Mouse (Mus musculus): Measurements from ENCODE around the gene Glb1. TPM values are rescaled to one million over a fixed set of nuclear protein-coding genes. Genes with fewer than 3 reads are reported as not detected.
"Not testable (repeated sequence)": the region's sequence is repeated elsewhere in the genome, so short reads cannot be mapped to it uniquely, and the experiment has no call there.

Gene Glb1
- total RNA-seq, 1 experiment: 36.0 TPM

DNA sequence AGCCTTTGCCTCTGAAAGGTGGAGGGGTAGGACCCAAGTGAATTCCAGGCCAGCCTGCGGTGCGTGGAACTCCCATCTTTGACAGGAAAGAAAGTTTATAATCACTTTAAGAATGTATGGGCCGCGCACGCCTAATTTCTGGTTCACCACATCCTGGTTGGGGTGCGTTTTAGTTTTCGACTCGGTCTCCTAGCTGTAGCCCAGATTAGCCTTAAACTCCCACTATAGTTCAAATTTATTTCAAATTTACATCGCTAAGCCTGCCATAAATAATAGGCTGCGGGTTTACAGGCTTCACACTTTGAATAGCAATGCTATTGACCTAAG, 10.2 kb upstream of the Glb1 start:
- peaks cover 6 to 22% of the 10 kb centered on the region in 2 experiments for H3K4me1 ChIP-seq (ENCODE audit: control insufficient read depth in 2 of 2, insufficient read depth in 2 of 2, low read length in 2 of 2, poor library complexity in 1 of 2)
- H3K36me3 ChIP-seq (ENCODE audit: control insufficient read depth, insufficient read depth, low read length, poor library complexity, severe bottlenecking): 0 out of 2 replicates have a peak, but pooled peaks cover 3% of the 10 kb centered on the region
- H3K27ac ChIP-seq (ENCODE audit: insufficient read depth, low read depth, low read length, poor library complexity, severe bottlenecking): peak overlapping the region; percentile 83; the same call in 1 of the 2 replicates
- TF ChIP-seq HCFC1 (IDR thresholded peaks at IDR 0.05; ENCODE audit: borderline replicate concordance, insufficient read depth, low read length): no peak
- no peak for TF ChIP-seq CHD2 (IDR thresholded peaks at IDR 0.05; ENCODE audit: low read depth, low read length)
- no peak for TF ChIP-seq MAFK (IDR thresholded peaks at IDR 0.05; ENCODE audit: insufficient read depth, low read depth, low read length)
- no peak for TF ChIP-seq ZC3H11A (IDR thresholded peaks at IDR 0.05; ENCODE audit: borderline replicate concordance, low read depth, low read length)
- no peak for TF ChIP-seq ZNF384 (IDR thresholded peaks at IDR 0.05; ENCODE audit: low read depth, low read length)
- peak overlapping the region; percentile 83 to 89 for H3K4me3 ChIP-seq (ENCODE audit: insufficient read depth in 1 of 2, low read depth in 1 of 2, low read length in 2 of 2, poor library complexity in 1 of 2, severe bottlenecking in 1 of 2)
- no peaks in the 10 kb centered on the region for H3K9me3 ChIP-seq (ENCODE audit: control insufficient read depth, insufficient read depth, low read depth, low read length)
- peak overlapping the region; percentile 91 for H3K9ac ChIP-seq (ENCODE audit: insufficient read depth, low read depth, low read length, poor library complexity, severe bottlenecking)
- DNase-seq (ENCODE audit: low read depth, low spot score): no peak
- in situ Hi-C loops (cut with MboI; ENCODE audit: low sequenced_read_pairs in 2 of 2, unreplicated experiment in 2 of 2): no loop called here

DNA sequence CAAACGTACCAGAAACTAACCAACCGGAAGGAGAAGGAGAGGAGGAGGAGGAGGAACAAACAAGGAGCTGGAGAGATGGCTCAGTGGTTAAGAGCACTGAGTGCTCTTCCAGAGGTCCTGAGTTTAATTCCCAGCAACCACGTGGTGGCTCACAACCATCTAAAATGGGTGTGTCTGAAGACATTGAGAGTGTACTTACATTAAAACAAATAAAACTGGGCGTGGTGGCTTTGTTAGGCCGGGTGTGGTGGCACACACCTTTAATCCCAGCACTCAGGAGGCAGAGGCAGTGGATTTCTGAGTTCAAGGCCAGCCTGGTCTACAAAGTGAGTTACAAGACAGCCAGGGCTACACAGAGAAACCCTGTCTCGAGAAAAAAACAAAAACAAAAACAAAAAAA, 6.7 kb upstream of the Glb1 start:
- DNase-seq (ENCODE audit: low read depth, low spot score); H3K9ac ChIP-seq (ENCODE audit: insufficient read depth, low read depth, low read length, poor library complexity, severe bottlenecking); H3K9me3 ChIP-seq (ENCODE audit: control insufficient read depth, insufficient read depth, low read depth, low read length); H3K4me3 ChIP-seq (ENCODE audit: insufficient read depth in 1 of 2, low read depth in 1 of 2, low read length in 2 of 2, poor library complexity in 1 of 2, severe bottlenecking in 1 of 2); H3K36me3 ChIP-seq (ENCODE audit: control insufficient read depth, insufficient read depth, low read length, poor library complexity, severe bottlenecking); in situ Hi-C loops (cut with MboI; ENCODE audit: low sequenced_read_pairs in 2 of 2, unreplicated experiment in 2 of 2): not testable (repeated sequence)
- peak overlapping the region; percentile 57; the same call in 1 of the 2 replicates for H3K27ac ChIP-seq (ENCODE audit: insufficient read depth, low read depth, low read length, poor library complexity, severe bottlenecking)
- H3K4me1 ChIP-seq (ENCODE audit: control insufficient read depth in 2 of 2, insufficient read depth in 2 of 2, low read length in 2 of 2, poor library complexity in 1 of 2): peaks cover 6 to 18% of the 10 kb centered on the region in 2 experiments

DNA sequence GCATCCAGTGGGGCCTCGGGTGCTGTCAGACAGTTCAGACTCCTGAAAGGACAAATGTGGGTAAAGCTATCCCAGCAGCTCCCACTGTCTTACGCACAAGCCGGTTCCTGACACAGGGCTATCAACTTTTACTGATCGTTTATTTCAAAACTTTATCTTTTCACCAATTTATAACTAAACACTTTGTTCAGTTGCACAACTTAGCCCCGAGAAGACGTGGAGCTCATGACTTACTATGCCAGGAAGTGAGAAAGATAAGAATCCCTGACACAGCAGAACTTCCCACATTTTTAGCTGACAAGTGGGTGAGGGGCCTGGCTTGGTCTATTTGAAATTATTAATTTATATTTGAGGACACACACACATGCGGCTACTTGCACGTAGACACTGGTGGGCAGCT, 6.2 kb upstream of the Glb1 start:
- DNase-seq (ENCODE audit: low read depth, low spot score): no peak
- H3K36me3 ChIP-seq (ENCODE audit: control insufficient read depth, insufficient read depth, low read length, poor library complexity, severe bottlenecking): no peaks in the 10 kb centered on the region
- no peak for TF ChIP-seq CHD2 (IDR thresholded peaks at IDR 0.05; ENCODE audit: low read depth, low read length)
- TF ChIP-seq MAFK (IDR thresholded peaks at IDR 0.05; ENCODE audit: insufficient read depth, low read depth, low read length): 0 out of 2 replicates have a peak, but pooled peaks have one; percentile 3
- TF ChIP-seq ZNF384 (IDR thresholded peaks at IDR 0.05; ENCODE audit: low read depth, low read length): no peak
- no peak for TF ChIP-seq ZC3H11A (IDR thresholded peaks at IDR 0.05; ENCODE audit: borderline replicate concordance, low read depth, low read length)
- TF ChIP-seq HCFC1 (IDR thresholded peaks at IDR 0.05; ENCODE audit: borderline replicate concordance, insufficient read depth, low read length): no peak
- no peaks in the 10 kb centered on the region for H3K9me3 ChIP-seq (ENCODE audit: control insufficient read depth, insufficient read depth, low read depth, low read length)
- H3K4me3 ChIP-seq (ENCODE audit: insufficient read depth in 1 of 2, low read depth in 1 of 2, low read length in 2 of 2, poor library complexity in 1 of 2, severe bottlenecking in 1 of 2): no peak overlapping the region
- H3K4me1 ChIP-seq (ENCODE audit: control insufficient read depth in 2 of 2, insufficient read depth in 2 of 2, low read length in 2 of 2, poor library complexity in 1 of 2): peaks cover 6 to 18% of the 10 kb centered on the region in 2 experiments
- in situ Hi-C loops (cut with MboI; ENCODE audit: low sequenced_read_pairs in 2 of 2, unreplicated experiment in 2 of 2): no loop called here
- no peak overlapping the region for H3K9ac ChIP-seq (ENCODE audit: insufficient read depth, low read depth, low read length, poor library complexity, severe bottlenecking)
- peak overlapping the region; percentile 57; the same call in 1 of the 2 replicates for H3K27ac ChIP-seq (ENCODE audit: insufficient read depth, low read depth, low read length, poor library complexity, severe bottlenecking)

DNA sequence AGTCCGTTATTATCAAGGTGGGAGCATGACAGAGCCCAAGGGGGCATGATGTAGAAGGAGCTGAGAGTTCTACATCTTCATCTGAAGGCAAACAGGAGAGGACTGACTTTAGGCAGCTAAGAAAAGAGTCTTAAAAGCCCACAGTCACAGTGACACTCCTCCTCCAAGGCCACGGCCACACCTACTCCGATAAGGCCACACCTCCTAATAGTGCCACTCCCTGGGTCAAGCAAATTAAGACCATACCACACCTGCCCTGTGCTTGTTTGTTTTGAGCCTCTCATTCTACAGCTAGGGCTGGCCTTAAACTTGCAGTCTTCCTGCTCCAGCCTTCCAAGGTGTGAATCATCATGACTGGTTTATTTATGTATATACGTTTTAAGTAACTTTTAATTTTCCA, 5.6 kb upstream of the Glb1 start:
- no peak for TF ChIP-seq MAFK (IDR thresholded peaks at IDR 0.05; ENCODE audit: insufficient read depth, low read depth, low read length)
- TF ChIP-seq ZC3H11A (IDR thresholded peaks at IDR 0.05; ENCODE audit: borderline replicate concordance, low read depth, low read length): no peak
- no peak for TF ChIP-seq CHD2 (IDR thresholded peaks at IDR 0.05; ENCODE audit: low read depth, low read length)
- TF ChIP-seq HCFC1 (IDR thresholded peaks at IDR 0.05; ENCODE audit: borderline replicate concordance, insufficient read depth, low read length): no peak
- Histone ChIP-seq H3K9me3 (ENCODE audit: control insufficient read depth, insufficient read depth, low read depth, low read length) (no peaks in the 10 kb centered on the region), H3K36me3 (ENCODE audit: control insufficient read depth, insufficient read depth, low read length, poor library complexity, severe bottlenecking) (no peaks in the 10 kb centered on the region), H3K9ac (ENCODE audit: insufficient read depth, low read depth, low read length, poor library complexity, severe bottlenecking) (no peak overlapping the region), H3K4me1 (ENCODE audit: control insufficient read depth in 2 of 2, insufficient read depth in 2 of 2, low read length in 2 of 2, poor library complexity in 1 of 2) (peaks cover 8 to 18% of the 10 kb centered on the region in 2 experiments), H3K4me3 (ENCODE audit: insufficient read depth in 1 of 2, low read depth in 1 of 2, low read length in 2 of 2, poor library complexity in 1 of 2, severe bottlenecking in 1 of 2) (no peak overlapping the region), H3K27ac (ENCODE audit: insufficient read depth, low read depth, low read length, poor library complexity, severe bottlenecking) (no peak overlapping the region; the same call in 1 of the 2 replicates)
- in situ Hi-C loops (cut with MboI; ENCODE audit: low sequenced_read_pairs in 2 of 2, unreplicated experiment in 2 of 2): no loop called here
- DNase-seq (ENCODE audit: low read depth, low spot score): peak; percentile 51

DNA sequence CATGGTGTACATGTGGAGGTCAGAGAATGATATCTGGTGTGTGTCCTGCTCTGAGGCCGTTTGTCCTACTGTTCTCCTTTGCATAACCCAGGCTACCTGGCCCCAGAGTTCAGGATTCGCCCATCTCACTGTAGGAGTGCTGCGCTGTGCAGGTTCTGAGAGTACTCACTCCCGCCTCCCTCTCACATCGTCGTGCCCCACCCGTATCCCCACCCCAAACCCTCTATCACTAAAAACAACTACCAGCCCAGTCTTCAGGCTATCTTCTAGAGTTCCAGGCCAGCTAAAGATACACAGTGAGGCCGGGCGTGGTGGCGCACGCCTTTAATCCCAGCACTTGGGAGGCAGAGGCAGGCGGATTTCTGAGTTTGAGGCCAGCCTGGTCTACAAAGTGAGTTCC, 1.2 kb upstream of the Glb1 start:
- TF ChIP-seq ZC3H11A (IDR thresholded peaks at IDR 0.05; ENCODE audit: borderline replicate concordance, low read depth, low read length) (no peak), MAFK (IDR thresholded peaks at IDR 0.05; ENCODE audit: insufficient read depth, low read depth, low read length) (no peak), ZNF384 (IDR thresholded peaks at IDR 0.05; ENCODE audit: low read depth, low read length) (no peak)
- 0 out of 2 replicates have a peak, but pooled peaks cover 1% of the 10 kb centered on the region for H3K9me3 ChIP-seq (ENCODE audit: control insufficient read depth, insufficient read depth, low read depth, low read length)
- in situ Hi-C loops (cut with MboI; ENCODE audit: low sequenced_read_pairs in 2 of 2, unreplicated experiment in 2 of 2): no loop called here
- no peak overlapping the region; the same call in 1 of the 2 replicates for H3K27ac ChIP-seq (ENCODE audit: insufficient read depth, low read depth, low read length, poor library complexity, severe bottlenecking)
- peak overlapping the region; percentile 26; the same call in 1 of the 2 replicates for H3K9ac ChIP-seq (ENCODE audit: insufficient read depth, low read depth, low read length, poor library complexity, severe bottlenecking)
- H3K4me3 ChIP-seq (ENCODE audit: insufficient read depth in 1 of 2, low read depth in 1 of 2, low read length in 2 of 2, poor library complexity in 1 of 2, severe bottlenecking in 1 of 2): no peak overlapping the region
- no peak for DNase-seq (ENCODE audit: low read depth, low spot score)
- peaks cover 10 to 13% of the 10 kb centered on the region in 2 experiments; a peak in 3 of 4 replicates for H3K4me1 ChIP-seq (ENCODE audit: control insufficient read depth in 2 of 2, insufficient read depth in 2 of 2, low read length in 2 of 2, poor library complexity in 1 of 2)
- peaks cover 8% of the 10 kb centered on the region for H3K36me3 ChIP-seq (ENCODE audit: control insufficient read depth, insufficient read depth, low read length, poor library complexity, severe bottlenecking)

Measured in ES-E14 (cell line).